ENCODE assay signal across 9 mouse cellular contexts in genomic region chr11:109560793-109561257, GRCm38 (mm10). TPM values are rescaled to one million over a fixed set of nuclear protein-coding genes. Genes with fewer than 3 reads are reported as not detected.
DNase-seq lines count a peak whose midpoint lies in the region; ATAC-seq and TF ChIP-seq lines count a peak whose summit lies in the region.
"Had no signal": no experiment of that assay in that cellular context is flagged by ENCODE, and none has a peak within 500 bp of the region (broad histone marks: within the 10 kb centered on the region; RNA-seq: fewer than 3 reads in every experiment).

No protein-coding gene starts in this region.

- H3K27me3 ChIP-seq in heart, embryonic 13.5 days (replicated peaks): no peaks in the 10 kb centered on the region
- no peaks in the 10 kb centered on the region for H3K27me3 ChIP-seq in liver, adult 2 months (ENCODE audit: control insufficient read depth, insufficient read depth, low read length)
- no peaks in the 10 kb centered on the region for H3K27me3 ChIP-seq in small intestine, adult 2 months (ENCODE audit: control insufficient read depth, insufficient read depth, low read length)
- H3K27me3 ChIP-seq in intestine, embryonic 16.5 days (replicated peaks; ENCODE audit: control insufficient read depth, insufficient read depth, low read length): no peaks in the 10 kb centered on the region
- H3K27me3 ChIP-seq in midbrain, embryonic 15.5 days (replicated peaks): no peaks in the 10 kb centered on the region
- H3K27me3 ChIP-seq: limb, embryonic 13.5 days had no signal

- DNase-seq in cerebellum, postnatal 10 days: peak; percentile 49 to 50
- no peak for DNase-seq in cerebellum, postnatal 4 days (ENCODE audit: low spot score in 2 of 2)
- peak; percentile 77 for DNase-seq in ZHBTc4 (ENCODE audit: low read depth, low spot score)
- DNase-seq in liver, adult 2 months (ENCODE audit: extremely low read depth, low read depth, low spot score): peak; percentile 31

- TF ChIP-seq CTCF in liver, adult 2 months (IDR thresholded peaks at IDR 0.05; ENCODE audit: low read depth, low read length): peak; percentile 37
- peak; percentile 61; the same call in 1 of the 2 replicates for TF ChIP-seq CTCF in small intestine, adult 2 months (IDR thresholded peaks at IDR 0.05; ENCODE audit: extremely low read depth, insufficient read length, insufficient replicate concordance, low read depth, low read length)

- no peak for TF ChIP-seq POLR2A in liver, adult 2 months (IDR thresholded peaks at IDR 0.05; ENCODE audit: extremely low read depth, insufficient read depth, low read length)
- no peak for TF ChIP-seq POLR2A in small intestine, adult 2 months (IDR thresholded peaks at IDR 0.05; ENCODE audit: low read depth, low read length)

- peaks cover 52% of the 10 kb centered on the region for H3K4me1 ChIP-seq in heart, embryonic 13.5 days
- H3K4me1 ChIP-seq in liver, adult 2 months (ENCODE audit: control insufficient read depth, insufficient read depth, low read length): peaks cover 4% of the 10 kb centered on the region; the same call in 1 of the 2 replicates
- H3K4me1 ChIP-seq in small intestine, adult 2 months (ENCODE audit: control insufficient read depth, insufficient read depth, insufficient read length, low read length): peaks cover 17% of the 10 kb centered on the region; the same call in 1 of the 2 replicates
- peaks cover 10% of the 10 kb centered on the region for H3K4me1 ChIP-seq in intestine, embryonic 16.5 days (ENCODE audit: control insufficient read depth, insufficient read depth, low read length)
- H3K4me1 ChIP-seq in midbrain, embryonic 15.5 days: no peaks in the 10 kb centered on the region

- no peaks in the 10 kb centered on the region for H3K79me2 ChIP-seq in liver, adult 2 months (ENCODE audit: control insufficient read depth, insufficient read depth, low read length)

- no peaks in the 10 kb centered on the region for H3K36me3 ChIP-seq in heart, embryonic 13.5 days
- no peaks in the 10 kb centered on the region for H3K36me3 ChIP-seq in liver, adult 2 months (ENCODE audit: control insufficient read depth, insufficient read depth, low read length)
- H3K36me3 ChIP-seq in small intestine, adult 2 months (ENCODE audit: control insufficient read depth, insufficient read depth, low read length): no peaks in the 10 kb centered on the region
- H3K36me3 ChIP-seq in intestine, embryonic 16.5 days (ENCODE audit: control insufficient read depth, insufficient read depth, low read length): no peaks in the 10 kb centered on the region
- H3K36me3 ChIP-seq in midbrain, embryonic 15.5 days (replicated peaks): no peaks in the 10 kb centered on the region
- H3K36me3 ChIP-seq: limb, embryonic 13.5 days had no signal

- no peak overlapping the region for H3K4me3 ChIP-seq in heart, embryonic 13.5 days
- H3K4me3 ChIP-seq in liver, adult 2 months (ENCODE audit: insufficient read depth, low read depth, low read length): no peak overlapping the region
- H3K4me3 ChIP-seq in small intestine, adult 2 months (ENCODE audit: low read depth, low read length): no peak overlapping the region
- no peak overlapping the region for H3K4me3 ChIP-seq in intestine, embryonic 16.5 days (ENCODE audit: low read length)
- no peak overlapping the region for H3K4me3 ChIP-seq in midbrain, embryonic 15.5 days
- H3K4me3 ChIP-seq: limb, embryonic 13.5 days had no signal

- ATAC-seq in heart, embryonic 13.5 days (ENCODE audit: extremely low read depth, insufficient number of reproducible peaks, low FRiP score, low TSS enrichment): 0 out of 2 replicates have a peak, but pooled peaks have one; percentile 26
- ATAC-seq in intestine, embryonic 16.5 days: no peak
- ATAC-seq in midbrain, embryonic 15.5 days (replicated peaks): no peak

- no peaks in the 10 kb centered on the region for H3K9me3 ChIP-seq in heart, embryonic 13.5 days
- H3K9me3 ChIP-seq in intestine, embryonic 16.5 days (ENCODE audit: control insufficient read depth, low read length): no peaks in the 10 kb centered on the region
- H3K9me3 ChIP-seq in midbrain, embryonic 15.5 days: no peaks in the 10 kb centered on the region
- H3K9me3 ChIP-seq: limb, embryonic 13.5 days had no signal

- no peak overlapping the region for H3K9ac ChIP-seq in heart, embryonic 13.5 days
- H3K9ac ChIP-seq in liver, adult 2 months (ENCODE audit: low read depth, low read length): no peak overlapping the region
- H3K9ac ChIP-seq in intestine, embryonic 16.5 days (ENCODE audit: low read depth, low read length): no peak overlapping the region
- H3K9ac ChIP-seq in midbrain, embryonic 15.5 days: no peak overlapping the region
- H3K9ac ChIP-seq: limb, embryonic 13.5 days had no signal

- peak overlapping the region; percentile 54 for H3K27ac ChIP-seq in heart, embryonic 13.5 days (replicated peaks)
- no peak overlapping the region for H3K27ac ChIP-seq in liver, adult 2 months (replicated peaks; ENCODE audit: insufficient read depth, low read depth, low read length)
- peak overlapping the region; percentile 34 for H3K27ac ChIP-seq in small intestine, adult 2 months (ENCODE audit: insufficient read depth, low read depth, low read length)
- H3K27ac ChIP-seq in intestine, embryonic 16.5 days (ENCODE audit: low read length): no peak overlapping the region
- no peak overlapping the region for H3K27ac ChIP-seq in midbrain, embryonic 15.5 days
- H3K27ac ChIP-seq: limb, embryonic 13.5 days had no signal

- peak overlapping the region; percentile 30; the same call in 1 of the 2 replicates for H3K4me2 ChIP-seq in heart, embryonic 13.5 days
- H3K4me2 ChIP-seq in intestine, embryonic 16.5 days (ENCODE audit: low read depth, low read length): no peak overlapping the region
- no peak overlapping the region for H3K4me2 ChIP-seq in midbrain, embryonic 15.5 days
- H3K4me2 ChIP-seq: limb, embryonic 13.5 days had no signal

- WGBS in heart, embryonic 13.5 days: 6% methylated on average over 9 of the region's 9 CpGs
- WGBS in liver, adult 2 months: 44% methylated on average over 9 of the region's 9 CpGs
- 5% methylated on average over 9 of the region's 9 CpGs for WGBS in small intestine, adult 2 months
- 26% methylated on average over 9 of the region's 9 CpGs for WGBS in intestine, embryonic 16.5 days
- WGBS in midbrain, embryonic 15.5 days: 38% methylated on average over 9 of the region's 9 CpGs

RNA-seq across cellular contexts. Expression of gene Wipi1, which starts 50.9 kb away (rescaled TPM):
- polyA plus RNA-seq in heart, embryonic 13.5 days (2015; fragmentation: Nextera tagmentation; extraction: Ambion mirVana): 44.7 and 48.0 TPM in 2 replicates
- total RNA-seq in liver, adult 2 months (2014; rRNA removed): 8.5 and 8.8 TPM in 2 replicates
- polyA plus RNA-seq in liver, adult 2 months (2012; rRNA removed): 6.4 and 7.3 TPM in 2 replicates
- polyA plus RNA-seq in small intestine, adult 2 months (2012; rRNA removed): 5.4 and 6.7 TPM in 2 replicates
- polyA plus RNA-seq in intestine, embryonic 16.5 days (2015; fragmentation: Nextera tagmentation; extraction: Ambion mirVana): 27.3 and 27.5 TPM in 2 replicates
- 14.8 and 15.2 TPM in 2 replicates for polyA plus RNA-seq in midbrain, embryonic 15.5 days (2015; fragmentation: Nextera tagmentation; extraction: Ambion mirVana)

Comparison
In these comparisons a context has a peak if more than half of its experiments do, and no peak if none do; other contexts are left out.
1. DNase-seq: peak in cerebellum, postnatal 10 days (2 of 2), ZHBTc4 (single experiment) and liver, adult 2 months (single experiment); none in cerebellum, postnatal 4 days (0 of 2).
2. H3K27ac ChIP-seq: peak in heart, embryonic 13.5 days (single experiment) and small intestine, adult 2 months (single experiment); none in liver, adult 2 months (single experiment), intestine, embryonic 16.5 days (single experiment) and midbrain, embryonic 15.5 days (single experiment).